ENCODE assay signal across 21 mouse cellular contexts in the genomic region with DNA sequence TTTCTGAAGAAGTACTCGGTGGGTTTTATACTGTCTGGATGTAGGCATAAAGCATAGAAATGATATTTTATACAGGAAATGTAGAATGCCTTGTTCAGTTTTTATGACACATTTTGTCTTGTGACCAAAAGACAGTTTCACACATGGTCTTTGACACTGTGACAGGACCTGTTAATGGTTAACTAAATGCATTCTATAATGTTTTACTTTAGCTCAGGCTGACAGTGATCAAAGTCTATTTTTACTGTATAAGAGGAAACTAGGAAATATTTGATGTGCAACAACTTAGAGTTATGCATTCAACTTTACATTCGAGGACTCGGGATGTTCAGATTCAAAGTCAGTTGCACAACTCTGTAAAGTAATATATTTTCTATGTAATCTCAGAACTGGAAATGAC.
A peak's percentile ranks its signal among the peaks of the same experiment; 100 is the strongest.
DNase-seq lines count a peak whose midpoint lies in the region; ATAC-seq and TF ChIP-seq lines count a peak whose summit lies in the region.
"Had no signal": no experiment of that assay in that cellular context is flagged by ENCODE, and none has a peak within 500 bp of the region (broad histone marks: within the 10 kb centered on the region; RNA-seq: fewer than 3 reads in every experiment).

No protein-coding gene starts in this region.

- H3K4me2 ChIP-seq in kidney, embryonic 15.5 days, result no peak overlapping the region
- H3K4me2 ChIP-seq in liver, embryonic 16.5 days (ENCODE audit: low read depth, low read length), result peak overlapping the region; percentile 3; the same call in 1 of the 2 replicates
- no peak overlapping the region for H3K4me2 ChIP-seq in liver, embryonic 12.5 days
- H3K4me2 ChIP-seq in intestine, embryonic 15.5 days (replicated peaks), result peak overlapping the region; percentile 26
- H3K4me2 ChIP-seq: embryonic facial prominence, embryonic 13.5 days; forebrain, embryonic 13.5 days; heart, embryonic 13.5 days had no signal

- H3K36me3 ChIP-seq in kidney, embryonic 15.5 days, result no peaks in the 10 kb centered on the region
- no peaks in the 10 kb centered on the region for H3K36me3 ChIP-seq in liver, embryonic 16.5 days (ENCODE audit: control insufficient read depth, insufficient read depth)
- H3K36me3 ChIP-seq in liver, embryonic 12.5 days, result no peaks in the 10 kb centered on the region
- H3K36me3 ChIP-seq in intestine, embryonic 15.5 days, result no peaks in the 10 kb centered on the region
- H3K36me3 ChIP-seq in small intestine, adult 2 months (ENCODE audit: control insufficient read depth, insufficient read depth, low read length), result no peaks in the 10 kb centered on the region
- H3K36me3 ChIP-seq: embryonic facial prominence, embryonic 13.5 days; heart, embryonic 13.5 days had no signal

- no peaks in the 10 kb centered on the region for H3K9me3 ChIP-seq in kidney, embryonic 15.5 days (replicated peaks)
- H3K9me3 ChIP-seq in liver, embryonic 16.5 days (replicated peaks; ENCODE audit: control insufficient read depth, low read length), result no peaks in the 10 kb centered on the region
- H3K9me3 ChIP-seq in liver, embryonic 12.5 days (replicated peaks), result no peaks in the 10 kb centered on the region
- no peaks in the 10 kb centered on the region for H3K9me3 ChIP-seq in intestine, embryonic 15.5 days
- H3K9me3 ChIP-seq: embryonic facial prominence, embryonic 13.5 days; forebrain, embryonic 13.5 days; heart, embryonic 13.5 days had no signal

- no peak for TF ChIP-seq POLR2A in small intestine, adult 2 months (IDR thresholded peaks at IDR 0.05; ENCODE audit: low read depth, low read length)

- DNase-seq in kidney, postnatal 14 days, result no peak
- DNase-seq in left cerebral cortex, adult 9 months (ENCODE audit: low spot score in 2 of 2), result no peak
- DNase-seq in adrenal gland, postnatal 14 days, result no peak
- DNase-seq: adrenal gland, postnatal 25 days; cerebellum, adult 18-20 months; cerebellum, adult 9-11 months; cerebellum, postnatal 36 days; forebrain, postnatal 0 days; gastrocnemius, postnatal 25 days; heart, postnatal 36 days had no signal

- H3K4me3 ChIP-seq in kidney, embryonic 15.5 days (replicated peaks), result no peak overlapping the region
- H3K4me3 ChIP-seq in liver, embryonic 16.5 days (ENCODE audit: low read depth, low read length), result no peak overlapping the region
- H3K4me3 ChIP-seq in liver, embryonic 12.5 days, result no peak overlapping the region
- H3K4me3 ChIP-seq in intestine, embryonic 15.5 days (replicated peaks), result no peak overlapping the region
- no peak overlapping the region for H3K4me3 ChIP-seq in small intestine, adult 2 months (ENCODE audit: low read depth, low read length)
- H3K4me3 ChIP-seq: embryonic facial prominence, embryonic 13.5 days; forebrain, embryonic 13.5 days; heart, embryonic 13.5 days had no signal

- no peak for ATAC-seq in kidney, embryonic 15.5 days (replicated peaks; ENCODE audit: low FRiP score)
- ATAC-seq in liver, embryonic 16.5 days (ENCODE audit: low read depth), result peak; percentile 80
- no peak for ATAC-seq in liver, embryonic 12.5 days
- ATAC-seq in intestine, embryonic 15.5 days, result peak; percentile 87
- ATAC-seq: activated CD4-positive, CD25-positive, alpha-beta regulatory T cell, adult 4 months; forebrain, embryonic 13.5 days; forebrain, postnatal 0 days; Patski had no signal

- peaks cover 18% of the 10 kb centered on the region for H3K27me3 ChIP-seq in kidney, embryonic 15.5 days
- no peaks in the 10 kb centered on the region for H3K27me3 ChIP-seq in liver, embryonic 16.5 days (ENCODE audit: control insufficient read depth, insufficient read depth, low read depth, low read length)
- H3K27me3 ChIP-seq in liver, embryonic 12.5 days (replicated peaks), result peaks cover 21% of the 10 kb centered on the region
- no peaks in the 10 kb centered on the region; the same call in 1 of the 2 replicates for H3K27me3 ChIP-seq in intestine, embryonic 15.5 days (replicated peaks)
- H3K27me3 ChIP-seq in small intestine, adult 2 months (ENCODE audit: control insufficient read depth, insufficient read depth, low read length), result no peaks in the 10 kb centered on the region
- H3K27me3 ChIP-seq: CH12.LX had no signal

- no peak for TF ChIP-seq CTCF in small intestine, adult 2 months (IDR thresholded peaks at IDR 0.05; ENCODE audit: extremely low read depth, insufficient read length, insufficient replicate concordance, low read depth, low read length)

- peaks cover 17% of the 10 kb centered on the region for H3K4me1 ChIP-seq in kidney, embryonic 15.5 days
- H3K4me1 ChIP-seq in liver, embryonic 16.5 days (ENCODE audit: control insufficient read depth, low read depth, low read length), result no peaks in the 10 kb centered on the region
- no peaks in the 10 kb centered on the region for H3K4me1 ChIP-seq in liver, embryonic 12.5 days
- H3K4me1 ChIP-seq in intestine, embryonic 15.5 days (replicated peaks), result peaks cover 9% of the 10 kb centered on the region
- peaks cover 6% of the 10 kb centered on the region for H3K4me1 ChIP-seq in small intestine, adult 2 months (ENCODE audit: control insufficient read depth, insufficient read depth, insufficient read length, low read length)

- 60% methylated on average over 3 of the region's 3 CpGs for WGBS in kidney, embryonic 15.5 days
- whole genome bisulfite sequencing in liver, embryonic 16.5 days (ENCODE audit: insufficient replicate concordance), result 61% methylated on average over 3 of the region's 3 CpGs
- WGBS in liver, embryonic 12.5 days (ENCODE audit: insufficient replicate concordance), result 68% methylated on average over 3 of the region's 3 CpGs
- WGBS in intestine, embryonic 15.5 days, result 54% methylated on average over 3 of the region's 3 CpGs
- WGBS in small intestine, adult 2 months, result 29% methylated on average over 3 of the region's 3 CpGs

- 0 out of 2 replicates have a peak overlapping the region, but pooled peaks have one; percentile 51 for H3K27ac ChIP-seq in kidney, embryonic 15.5 days
- no peak overlapping the region; the same call in 1 of the 2 replicates for H3K27ac ChIP-seq in liver, embryonic 16.5 days (ENCODE audit: low read length)
- H3K27ac ChIP-seq in liver, embryonic 12.5 days, result no peak overlapping the region
- H3K27ac ChIP-seq in intestine, embryonic 15.5 days, result peak overlapping the region; percentile 67
- peak overlapping the region; percentile 35; the same call in 1 of the 2 replicates for H3K27ac ChIP-seq in small intestine, adult 2 months (ENCODE audit: insufficient read depth, low read depth, low read length)
- H3K27ac ChIP-seq: embryonic facial prominence, embryonic 13.5 days; forebrain, embryonic 13.5 days; heart, embryonic 13.5 days had no signal

- no peak overlapping the region for H3K9ac ChIP-seq in kidney, embryonic 15.5 days
- H3K9ac ChIP-seq in liver, embryonic 16.5 days (ENCODE audit: low read depth, low read length), result no peak overlapping the region
- H3K9ac ChIP-seq in liver, embryonic 12.5 days, result no peak overlapping the region
- H3K9ac ChIP-seq in intestine, embryonic 15.5 days, result no peak overlapping the region
- H3K9ac ChIP-seq: embryonic facial prominence, embryonic 13.5 days; forebrain, embryonic 13.5 days; forebrain, postnatal 0 days; heart, embryonic 13.5 days had no signal

Comparison
In these comparisons a context has a peak if more than half of its experiments do, and no peak if none do; other contexts are left out.
1. ATAC-seq: peak in liver, embryonic 16.5 days (single experiment) and intestine, embryonic 15.5 days (single experiment); none in kidney, embryonic 15.5 days (single experiment) and liver, embryonic 12.5 days (single experiment).
2. H3K4me2 ChIP-seq: peak in liver, embryonic 16.5 days (single experiment) and intestine, embryonic 15.5 days (single experiment); none in kidney, embryonic 15.5 days (single experiment) and liver, embryonic 12.5 days (single experiment).
3. H3K27ac ChIP-seq: peak in kidney, embryonic 15.5 days (single experiment), intestine, embryonic 15.5 days (single experiment) and small intestine, adult 2 months (single experiment); none in liver, embryonic 16.5 days (single experiment) and liver, embryonic 12.5 days (single experiment).